Mouse (Mus musculus) liver, postnatal 0 days (tissue): ENCODE measurements around the gene Pfdn6.

Experiments
- CTCF ChIP-seq: sonication (generic); IDR thresholded peaks from 2 replicates; pipeline ENCODE4 v1.5.1; 2016; ENCODE audit warnings: antibody characterized with exemption, low read depth
- EP300 ChIP-seq: IDR thresholded peaks from 2 replicates; pipeline ENCODE4 v1.6.1; 2016; ENCODE audit warnings: antibody characterized with exemption, low read depth, mild to moderate bottlenecking

DNA sequence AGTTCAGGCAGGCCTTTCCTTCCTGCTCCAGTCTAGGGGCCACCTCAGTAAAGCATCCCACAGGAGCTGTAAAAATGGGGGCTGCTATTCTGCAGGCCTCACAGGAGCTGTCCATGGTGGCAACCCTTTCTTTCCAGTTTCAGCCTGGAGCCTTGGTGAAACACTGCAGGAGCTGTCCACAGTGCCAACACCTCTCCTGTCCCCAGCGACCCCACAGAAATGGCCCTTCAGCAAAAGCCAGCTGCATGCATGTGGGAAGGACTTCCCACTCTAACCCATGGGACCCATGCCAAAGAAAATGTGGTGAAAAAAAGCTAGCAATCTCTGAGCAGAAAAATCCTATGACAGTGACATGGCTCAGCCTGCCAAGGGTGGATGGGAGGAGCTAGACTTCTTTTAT is 32.5 kb upstream of the Pfdn6 start:
- TF ChIP-seq CTCF (no peak), EP300 (no peak)
